Mouse (Mus musculus): Measurements from ENCODE around the gene Stk35. TPM values are rescaled to one million over a fixed set of nuclear protein-coding genes. Genes with fewer than 3 reads are reported as not detected.

The Stk35 gene
- 1 to 10 TPM in 1 of 2 experiments, under 1 TPM in 1; 0.71 to 1.1 TPM for polyA plus RNA-seq (2017; shearing (Covaris generic))

- ATAC-seq, result peak; percentile 75
Observed at GRCm38 (mm10) chr2:129800271-129800903, at the start of gene Stk35. Gene Stk35, plus strand, starts transcription at chr2:129800517.

- ATAC-seq, result no peak
Observed at GRCm38 (mm10) chr2:129782046-129782445, 18.3 kb upstream of the Stk35 start.

GRCm38 (mm10) chr2:129796501-129796900, 3.8 kb upstream of the Stk35 start:
- no peak for ATAC-seq

GRCm38 (mm10) chr2:129797709-129798108, 2.6 kb upstream of the Stk35 start:
- ATAC-seq, result no peak

- no peak for ATAC-seq
Observed at GRCm38 (mm10) chr2:129798410-129798809, 1.9 kb upstream of the Stk35 start.

GRCm38 (mm10) chr2:129800904-129801230, 550 bp downstream of the Stk35 start:
- peak; percentile 4 for ATAC-seq

GRCm38 (mm10) chr2:129801231-129802029, 1.1 kb downstream of the Stk35 start:
- ATAC-seq, result peak; percentile 63

GRCm38 (mm10) chr2:129805486-129805885, 5.2 kb downstream of the Stk35 start:
- no peak for ATAC-seq

- ATAC-seq, result no peak
Observed at GRCm38 (mm10) chr2:129806486-129806885, 6.2 kb downstream of the Stk35 start.

GRCm38 (mm10) chr2:129810563-129810962, 10.2 kb downstream of the Stk35 start:
- ATAC-seq, result no peak

- no peak for ATAC-seq
Observed at GRCm38 (mm10) chr2:129814033-129814432, 13.7 kb downstream of the Stk35 start.

GRCm38 (mm10) chr2:129815076-129815475, 14.8 kb downstream of the Stk35 start:
- no peak for ATAC-seq

- ATAC-seq, result no peak
Observed at GRCm38 (mm10) chr2:129817603-129818257, 17.4 kb downstream of the Stk35 start.

- no peak for ATAC-seq
Observed at GRCm38 (mm10) chr2:129818868-129819267, 18.6 kb downstream of the Stk35 start.

GRCm38 (mm10) chr2:129819531-129819930, 19.2 kb downstream of the Stk35 start:
- no peak for ATAC-seq

- ATAC-seq, result no peak
Observed at GRCm38 (mm10) chr2:129819951-129820350, 19.6 kb downstream of the Stk35 start.

GRCm38 (mm10) chr2:129821021-129821420, 20.7 kb downstream of the Stk35 start:
- no peak for ATAC-seq

GRCm38 (mm10) chr2:129821568-129821967, 21.3 kb downstream of the Stk35 start:
- ATAC-seq, result no peak

- ATAC-seq, result no peak
Observed at GRCm38 (mm10) chr2:129823310-129823709, 23.0 kb downstream of the Stk35 start.

GRCm38 (mm10) chr2:129824254-129824653, 23.9 kb downstream of the Stk35 start:
- no peak for ATAC-seq

- no peak for ATAC-seq
Observed at GRCm38 (mm10) chr2:129826141-129826540, 25.8 kb downstream of the Stk35 start.

- no peak for ATAC-seq
Observed at GRCm38 (mm10) chr2:129832993-129833392, 32.7 kb downstream of the Stk35 start.

GRCm38 (mm10) chr2:129834221-129834620, 33.9 kb downstream of the Stk35 start:
- no peak for ATAC-seq

GRCm38 (mm10) chr2:129834881-129835280, 34.6 kb downstream of the Stk35 start:
- ATAC-seq, result no peak
